14 mouse cellular contexts compared by ENCODE assay signal in the genomic region with DNA sequence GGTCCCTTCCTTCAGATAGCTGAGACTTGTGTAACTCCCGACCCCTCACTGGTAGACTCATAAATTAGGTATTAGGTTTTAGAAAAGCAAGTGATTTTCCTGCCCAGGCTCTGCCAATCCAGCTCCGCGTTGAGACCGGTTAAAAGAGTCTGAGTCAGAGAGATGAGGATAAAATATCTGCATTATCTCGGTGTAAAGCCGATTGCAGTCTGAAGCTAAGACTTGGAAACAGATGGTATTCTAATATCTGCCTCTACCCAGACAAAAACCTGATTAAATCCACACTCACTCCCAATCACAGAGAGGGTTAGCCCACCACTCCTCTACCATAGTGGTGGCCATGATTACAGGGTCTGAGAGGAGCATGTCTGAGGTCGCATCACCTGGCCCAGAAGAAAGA.
"Had no signal": no experiment of that assay in that cellular context is flagged by ENCODE, and none has a peak within 500 bp of the region (broad histone marks: within the 10 kb centered on the region; RNA-seq: fewer than 3 reads in every experiment).

No protein-coding gene starts in this region.

- H3K27me3 ChIP-seq: liver, embryonic 15.5 days; midbrain, embryonic 12.5 days; neural tube, embryonic 13.5 days had no signal

- H3K27ac ChIP-seq: left cerebral cortex, adult 2 months; limb, embryonic 10.5 days; liver, embryonic 15.5 days; midbrain, embryonic 12.5 days; neural tube, embryonic 13.5 days; stomach, postnatal 0 days had no signal

- H3K9ac ChIP-seq: liver, embryonic 15.5 days; midbrain, embryonic 12.5 days; neural tube, embryonic 13.5 days had no signal

- H3K9me3 ChIP-seq: limb, embryonic 10.5 days; liver, embryonic 15.5 days had no signal

- DNase-seq: kidney, adult 18-20 months; kidney, postnatal 25 days; lung, adult 2 months; lung, postnatal 4 days; right cerebral cortex, postnatal 14 days; thymus, postnatal 4 days had no signal

- H3K4me3 ChIP-seq: left cerebral cortex, adult 2 months; limb, embryonic 10.5 days; liver, embryonic 15.5 days; midbrain, embryonic 12.5 days; neural tube, embryonic 13.5 days had no signal

- H3K4me2 ChIP-seq: liver, embryonic 11.5 days; liver, embryonic 15.5 days; midbrain, embryonic 12.5 days; neural tube, embryonic 13.5 days had no signal

- H3K36me3 ChIP-seq: limb, embryonic 10.5 days; liver, embryonic 15.5 days; midbrain, embryonic 12.5 days; neural tube, embryonic 13.5 days had no signal

- ATAC-seq: lung, postnatal 0 days had no signal
